Mouse (Mus musculus): ENCODE results near the gene Gm614. TPM values are rescaled to one million over a fixed set of nuclear protein-coding genes. Genes with fewer than 3 reads are reported as not detected.
A peak's percentile ranks its signal among the peaks of the same experiment; 100 is the strongest.

Gm614 gene
- polyA plus RNA-seq (2015; fragmentation: Nextera tagmentation; extraction: Ambion mirVana): not detected in 2 replicates

GRCm38 (mm10) chrX:101263892-101264291, at the start of gene Gm614:
Gm614 (minus strand) TSS chrX:101263992.
- no peaks in the 10 kb centered on the region for H3K27me3 ChIP-seq (replicated peaks; ENCODE audit: control insufficient read depth, insufficient read depth, low read length)
- H3K9ac ChIP-seq (ENCODE audit: low read depth, low read length): no peak within 1 kb of the TSS
- no peak for ATAC-seq
- no peak within 1 kb of the TSS for H3K4me2 ChIP-seq (ENCODE audit: low read depth, low read length)
- no peak within 1 kb of the TSS for H3K4me3 ChIP-seq (ENCODE audit: low read length)
- no peaks in the 10 kb centered on the region for H3K9me3 ChIP-seq (ENCODE audit: control insufficient read depth, low read length)
- H3K27ac ChIP-seq (ENCODE audit: low read length): no peak within 1 kb of the TSS
- no peaks in the 10 kb centered on the region for H3K36me3 ChIP-seq (ENCODE audit: control insufficient read depth, insufficient read depth, low read length)
- peaks cover 13% of the 10 kb centered on the region for H3K4me1 ChIP-seq (ENCODE audit: control insufficient read depth, insufficient read depth, low read length)
- WGBS: 88% methylated on average over 1 of the region's 1 CpGs

GRCm38 (mm10) chrX:101309299-101309698, 45.5 kb upstream of the Gm614 start:
- 90% methylated on average over 5 of the region's 5 CpGs for WGBS
- no peak for ATAC-seq
- Histone ChIP-seq H3K9ac (ENCODE audit: low read depth, low read length) (no peak overlapping the region), H3K36me3 (ENCODE audit: control insufficient read depth, insufficient read depth, low read length) (no peaks in the 10 kb centered on the region), H3K4me3 (ENCODE audit: low read length) (no peak overlapping the region), H3K4me2 (ENCODE audit: low read depth, low read length) (no peak overlapping the region), H3K27me3 (replicated peaks; ENCODE audit: control insufficient read depth, insufficient read depth, low read length) (peaks cover 8% of the 10 kb centered on the region; the same call in 1 of the 2 replicates), H3K27ac (ENCODE audit: low read length) (no peak overlapping the region), H3K4me1 (ENCODE audit: control insufficient read depth, insufficient read depth, low read length) (no peaks in the 10 kb centered on the region), H3K9me3 (ENCODE audit: control insufficient read depth, low read length) (no peaks in the 10 kb centered on the region)

GRCm38 (mm10) chrX:101304646-101305045, 40.9 kb upstream of the Gm614 start:
- Histone ChIP-seq H3K4me1 (ENCODE audit: control insufficient read depth, insufficient read depth, low read length) (no peaks in the 10 kb centered on the region), H3K9me3 (ENCODE audit: control insufficient read depth, low read length) (no peaks in the 10 kb centered on the region), H3K4me3 (ENCODE audit: low read length) (no peak overlapping the region), H3K27me3 (replicated peaks; ENCODE audit: control insufficient read depth, insufficient read depth, low read length) (0 out of 2 replicates have a peak, but pooled peaks cover 5% of the 10 kb centered on the region), H3K4me2 (ENCODE audit: low read depth, low read length) (no peak overlapping the region), H3K27ac (ENCODE audit: low read length) (no peak overlapping the region), H3K36me3 (ENCODE audit: control insufficient read depth, insufficient read depth, low read length) (no peaks in the 10 kb centered on the region), H3K9ac (ENCODE audit: low read depth, low read length) (no peak overlapping the region)
- WGBS: 70% methylated on average over 2 of the region's 2 CpGs
- no peak for ATAC-seq

DNA sequence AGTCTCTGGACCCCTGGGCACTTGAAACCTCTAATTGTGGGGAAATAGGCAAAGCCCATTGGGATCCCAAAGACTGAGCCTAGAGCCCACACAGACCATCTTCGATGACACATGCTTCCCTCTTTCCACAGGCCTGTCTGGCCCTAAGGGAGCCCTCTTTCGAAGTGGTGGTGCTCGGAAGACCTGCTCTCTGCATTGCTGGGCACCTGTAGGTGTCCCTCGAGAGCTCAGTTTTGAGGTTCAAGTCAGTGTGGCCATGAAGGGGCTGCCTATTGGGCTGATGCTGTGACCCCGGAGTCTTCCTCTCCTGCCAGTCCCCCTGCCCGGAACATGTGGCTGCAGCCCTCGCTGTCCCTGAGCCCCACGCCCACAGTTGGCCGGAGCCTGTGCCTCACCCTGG, 37.9 kb upstream of the Gm614 start:
- no peak for ATAC-seq
- Histone ChIP-seq H3K27ac (ENCODE audit: low read length) (no peak overlapping the region), H3K4me2 (ENCODE audit: low read depth, low read length) (no peak overlapping the region), H3K27me3 (replicated peaks; ENCODE audit: control insufficient read depth, insufficient read depth, low read length) (0 out of 2 replicates have a peak, but pooled peaks cover 5% of the 10 kb centered on the region), H3K9me3 (ENCODE audit: control insufficient read depth, low read length) (no peaks in the 10 kb centered on the region), H3K4me1 (ENCODE audit: control insufficient read depth, insufficient read depth, low read length) (no peaks in the 10 kb centered on the region), H3K36me3 (ENCODE audit: control insufficient read depth, insufficient read depth, low read length) (no peaks in the 10 kb centered on the region), H3K9ac (ENCODE audit: low read depth, low read length) (no peak overlapping the region), H3K4me3 (ENCODE audit: low read length) (no peak overlapping the region)
- 85% methylated on average over 9 of the region's 9 CpGs for WGBS

DNA sequence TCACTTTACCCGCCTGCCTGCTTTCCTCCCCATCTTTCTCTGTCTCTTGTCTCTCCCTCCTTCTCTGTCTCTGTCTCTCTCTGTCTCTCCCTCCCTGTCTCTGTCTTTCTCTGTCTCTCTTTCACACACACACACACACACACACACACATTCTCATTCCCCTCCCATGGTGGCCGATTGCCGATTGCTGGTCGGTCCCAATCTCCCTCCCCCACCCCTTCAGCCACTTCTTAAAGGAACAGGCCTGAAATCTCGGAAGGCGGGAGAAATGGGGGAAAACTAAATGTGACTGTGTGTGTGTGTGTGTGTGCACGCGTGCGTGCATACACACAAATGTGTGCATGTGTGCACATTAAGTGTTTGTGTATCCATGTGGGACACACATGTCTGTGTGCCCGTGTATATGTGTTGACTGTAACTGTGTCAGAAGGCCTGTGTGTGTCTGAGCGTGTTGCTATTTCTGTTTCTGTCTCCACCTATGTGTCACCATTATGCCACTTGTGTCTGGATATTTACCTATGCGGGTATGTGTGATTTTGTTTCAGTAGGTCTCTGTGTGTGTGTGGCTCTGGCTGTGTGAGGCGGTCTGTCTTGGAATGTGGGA, 36.7 kb upstream of the Gm614 start:
- Histone ChIP-seq H3K9ac (ENCODE audit: low read depth, low read length) (no peak overlapping the region), H3K4me1 (ENCODE audit: control insufficient read depth, insufficient read depth, low read length) (no peaks in the 10 kb centered on the region), H3K4me3 (ENCODE audit: low read length) (peak overlapping the region; percentile 40), H3K9me3 (ENCODE audit: control insufficient read depth, low read length) (no peaks in the 10 kb centered on the region), H3K36me3 (ENCODE audit: control insufficient read depth, insufficient read depth, low read length) (no peaks in the 10 kb centered on the region), H3K27me3 (replicated peaks; ENCODE audit: control insufficient read depth, insufficient read depth, low read length) (0 out of 2 replicates have a peak, but pooled peaks cover 4% of the 10 kb centered on the region), H3K4me2 (ENCODE audit: low read depth, low read length) (peak overlapping the region; percentile 2; the same call in 1 of the 2 replicates), H3K27ac (ENCODE audit: low read length) (no peak overlapping the region)
- peak; percentile 49; the same call in 1 of the 2 replicates for ATAC-seq
- WGBS: 41% methylated on average over 13 of the region's 13 CpGs

DNA sequence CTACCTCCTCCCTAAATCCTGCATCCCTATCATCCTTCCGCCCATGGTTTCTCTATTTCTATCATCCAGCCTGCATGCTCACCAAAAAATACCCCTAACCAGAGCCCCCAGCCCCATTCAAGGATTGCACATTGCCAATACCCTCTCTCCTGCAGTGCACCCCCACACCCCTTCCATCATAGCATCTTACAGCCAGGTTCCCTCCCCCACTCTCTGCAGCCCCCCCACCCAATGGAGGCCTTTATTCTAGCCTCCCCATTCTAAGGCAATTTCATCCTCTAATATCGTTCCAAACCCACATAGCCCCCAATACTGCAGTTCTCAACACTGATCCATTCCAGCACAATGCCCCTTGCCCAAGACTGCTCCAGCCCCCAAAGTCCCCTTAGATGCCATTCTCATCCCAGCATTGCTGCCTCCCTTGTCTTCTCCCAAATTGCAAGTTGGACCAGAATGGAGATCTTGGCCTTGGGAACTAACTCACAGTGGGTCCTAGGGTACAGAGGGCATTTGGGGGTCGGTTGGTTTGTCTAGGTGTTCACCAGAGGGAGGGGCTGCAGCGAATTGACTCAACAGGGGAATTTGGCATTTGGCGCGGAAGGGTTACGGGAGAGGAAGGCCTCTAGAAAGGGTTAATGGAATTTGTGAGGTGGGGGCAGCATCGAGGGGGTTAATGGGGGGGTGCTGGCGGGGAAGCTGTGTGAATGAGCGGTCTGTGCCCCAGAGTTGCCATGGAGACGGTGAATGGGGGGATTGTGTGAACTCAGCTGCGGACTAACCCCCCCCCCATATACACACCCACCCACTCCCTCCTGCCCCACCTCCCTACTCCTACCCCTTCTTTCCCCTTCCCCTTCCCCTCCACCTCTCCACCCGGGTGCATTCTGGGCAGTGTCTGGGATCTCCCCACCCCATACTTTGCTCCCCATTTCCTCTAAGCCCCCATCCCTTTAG, 36.0 kb upstream of the Gm614 start:
- H3K27me3 ChIP-seq (replicated peaks; ENCODE audit: control insufficient read depth, insufficient read depth, low read length): no peaks in the 10 kb centered on the region
- no peak overlapping the region for H3K27ac ChIP-seq (ENCODE audit: low read length)
- H3K9me3 ChIP-seq (ENCODE audit: control insufficient read depth, low read length): no peaks in the 10 kb centered on the region
- 18% methylated on average over 12 of the region's 13 CpGs for WGBS
- no peaks in the 10 kb centered on the region for H3K36me3 ChIP-seq (ENCODE audit: control insufficient read depth, insufficient read depth, low read length)
- peak overlapping the region; percentile 53 for H3K9ac ChIP-seq (ENCODE audit: low read depth, low read length)
- no peaks in the 10 kb centered on the region for H3K4me1 ChIP-seq (ENCODE audit: control insufficient read depth, insufficient read depth, low read length)
- ATAC-seq: 0 out of 2 replicates have a peak, but pooled peaks have one; percentile 41
- peak overlapping the region; percentile 40 for H3K4me3 ChIP-seq (ENCODE audit: low read length)
- H3K4me2 ChIP-seq (ENCODE audit: low read depth, low read length): peak overlapping the region; percentile 48

- no peak for ATAC-seq
- Histone ChIP-seq H3K4me1 (ENCODE audit: control insufficient read depth, insufficient read depth, low read length) (no peaks in the 10 kb centered on the region), H3K9ac (ENCODE audit: low read depth, low read length) (peak within 1 kb of the TSS; percentile 53), H3K27ac (ENCODE audit: low read length) (no peak within 1 kb of the TSS), H3K4me3 (ENCODE audit: low read length) (peak within 1 kb of the TSS; percentile 40), H3K9me3 (ENCODE audit: control insufficient read depth, low read length) (no peaks in the 10 kb centered on the region), H3K27me3 (replicated peaks; ENCODE audit: control insufficient read depth, insufficient read depth, low read length) (no peaks in the 10 kb centered on the region), H3K36me3 (ENCODE audit: control insufficient read depth, insufficient read depth, low read length) (no peaks in the 10 kb centered on the region), H3K4me2 (ENCODE audit: low read depth, low read length) (peak within 1 kb of the TSS; percentile 48)
- WGBS: 14% methylated on average over 21 of the region's 24 CpGs
Measured at GRCm38 (mm10) chrX:101299055-101299454, 35.3 kb upstream of the Gm614 start, which contains the start of gene Nlgn3. Nlgn3 (plus strand) TSS chrX:101299168.

DNA sequence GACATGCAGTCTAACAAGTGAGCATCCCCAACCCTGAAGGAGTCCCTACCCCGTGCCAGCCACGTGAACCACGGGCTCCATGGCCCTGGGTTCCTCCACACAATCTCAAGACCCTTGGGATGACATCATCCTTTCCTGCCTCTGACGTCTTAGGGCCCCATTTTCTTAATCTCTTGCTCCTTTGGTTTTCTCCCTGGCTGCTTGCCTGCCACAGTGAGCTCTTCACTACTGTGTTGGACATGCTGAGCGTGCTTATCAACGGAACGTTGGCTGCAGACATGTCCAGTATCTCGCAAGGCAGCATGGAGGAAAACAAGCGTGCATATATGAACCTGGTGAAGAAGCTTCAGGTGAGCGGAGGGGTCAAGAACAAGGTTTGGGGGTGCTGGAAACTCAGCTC, 26.3 kb upstream of the Gm614 start:
- Histone ChIP-seq H3K4me2 (ENCODE audit: low read depth, low read length) (no peak overlapping the region), H3K27me3 (replicated peaks; ENCODE audit: control insufficient read depth, insufficient read depth, low read length) (no peaks in the 10 kb centered on the region), H3K4me1 (ENCODE audit: control insufficient read depth, insufficient read depth, low read length) (no peaks in the 10 kb centered on the region), H3K36me3 (ENCODE audit: control insufficient read depth, insufficient read depth, low read length) (peaks cover 3% of the 10 kb centered on the region; the same call in 1 of the 2 replicates), H3K9ac (ENCODE audit: low read depth, low read length) (no peak overlapping the region), H3K27ac (ENCODE audit: low read length) (no peak overlapping the region), H3K4me3 (ENCODE audit: low read length) (no peak overlapping the region), H3K9me3 (ENCODE audit: control insufficient read depth, low read length) (no peaks in the 10 kb centered on the region)
- WGBS: 90% methylated on average over 10 of the region's 10 CpGs
- ATAC-seq: no peak

DNA sequence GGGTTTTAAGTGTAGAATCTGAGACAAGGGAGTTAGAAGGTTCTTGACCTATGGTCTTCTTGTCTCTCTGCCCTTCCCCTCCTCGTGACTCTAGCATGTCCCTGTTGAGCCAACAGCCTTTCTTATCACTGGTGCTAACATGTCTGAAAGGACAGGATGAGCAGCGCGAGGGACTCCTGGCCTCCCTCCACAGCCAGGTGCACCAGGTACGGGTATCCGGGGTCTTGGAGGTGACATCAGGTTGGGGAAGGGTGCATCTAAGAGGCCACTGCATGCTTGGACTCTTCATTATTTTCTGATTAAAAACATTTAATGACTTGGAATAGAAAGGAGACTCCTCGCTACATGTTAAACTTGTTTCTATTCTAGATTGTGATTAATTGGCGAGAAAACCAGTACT, 25.2 kb upstream of the Gm614 start:
- no peak for ATAC-seq
- peaks cover 3% of the 10 kb centered on the region; the same call in 1 of the 2 replicates for H3K36me3 ChIP-seq (ENCODE audit: control insufficient read depth, insufficient read depth, low read length)
- H3K9me3 ChIP-seq (ENCODE audit: control insufficient read depth, low read length): no peaks in the 10 kb centered on the region

More for the DNA sequence above, 25.2 kb upstream of the Gm614 start:
- Histone ChIP-seq H3K4me3 (ENCODE audit: low read length) (no peak overlapping the region), H3K9ac (ENCODE audit: low read depth, low read length) (no peak overlapping the region), H3K4me1 (ENCODE audit: control insufficient read depth, insufficient read depth, low read length) (no peaks in the 10 kb centered on the region), H3K4me2 (ENCODE audit: low read depth, low read length) (no peak overlapping the region), H3K27me3 (replicated peaks; ENCODE audit: control insufficient read depth, insufficient read depth, low read length) (no peaks in the 10 kb centered on the region), H3K27ac (ENCODE audit: low read length) (no peak overlapping the region)
- 92% methylated on average over 7 of the region's 7 CpGs for WGBS
